Mouse (Mus musculus) lung, adult 18-20 months (tissue): ENCODE measurements around the gene Gm17455.
A peak's percentile ranks its signal among the peaks of the same experiment; 100 is the strongest.

ENCODE experiments used
- DNase-seq, 2 experiments: peaks; one replicate each; pipeline ENCODE4 v3.0.0; 2022; ENCODE audit warnings: mixed read lengths in 2 of 2

The Gm17455 gene

GRCm38 (mm10) chr10:60399449-60399848 is at the start of gene Gm17455:
TSS of gene Gm17455 (plus strand) at chr10:60399726.
- no peak for DNase-seq

GRCm38 (mm10) chr10:60350077-60350804 is 49.3 kb upstream of the Gm17455 start:
- DNase-seq = no peak

GRCm38 (mm10) chr10:60350805-60351167 is 48.7 kb upstream of the Gm17455 start:
- DNase-seq = peak; percentile 95

- DNase-seq = peak in 1 of 2 experiments; percentile 60
Observed at GRCm38 (mm10) chr10:60351248-60351647, 48.3 kb upstream of the Gm17455 start.

- peak; percentile 88 to 91 for DNase-seq
Observed at GRCm38 (mm10) chr10:60351761-60352455, 47.6 kb upstream of the Gm17455 start.

- DNase-seq = no peak
Observed at GRCm38 (mm10) chr10:60353241-60354002, 46.1 kb upstream of the Gm17455 start.

GRCm38 (mm10) chr10:60354003-60354325 is 45.6 kb upstream of the Gm17455 start:
- no peak for DNase-seq

- DNase-seq = peak in 1 of 2 experiments; percentile 15
Observed at GRCm38 (mm10) chr10:60354881-60355677, 44.4 kb upstream of the Gm17455 start.

- no peak for DNase-seq
Observed at GRCm38 (mm10) chr10:60357441-60357840, 42.1 kb upstream of the Gm17455 start.

GRCm38 (mm10) chr10:60357901-60358300 is 41.6 kb upstream of the Gm17455 start:
- no peak for DNase-seq

- DNase-seq = no peak
Observed at GRCm38 (mm10) chr10:60358776-60359175, 40.8 kb upstream of the Gm17455 start.

- no peak for DNase-seq
Observed at GRCm38 (mm10) chr10:60361615-60362309, 37.8 kb upstream of the Gm17455 start.

GRCm38 (mm10) chr10:60362310-60362628 is 37.3 kb upstream of the Gm17455 start:
- DNase-seq = no peak

- DNase-seq = no peak
Observed at GRCm38 (mm10) chr10:60363426-60363825, 36.1 kb upstream of the Gm17455 start.

- DNase-seq = peak in 1 of 2 experiments; percentile 12
Observed at GRCm38 (mm10) chr10:60367145-60367544, 32.4 kb upstream of the Gm17455 start.

- DNase-seq = no peak
Observed at GRCm38 (mm10) chr10:60367904-60368303, 31.6 kb upstream of the Gm17455 start.

GRCm38 (mm10) chr10:60369405-60369804 is 30.1 kb upstream of the Gm17455 start:
- DNase-seq = no peak

- no peak for DNase-seq
Observed at GRCm38 (mm10) chr10:60370098-60370497, 29.4 kb upstream of the Gm17455 start.

- DNase-seq = no peak
Observed at GRCm38 (mm10) chr10:60370601-60371061, 28.9 kb upstream of the Gm17455 start.

GRCm38 (mm10) chr10:60371596-60372386 is 27.7 kb upstream of the Gm17455 start:
- peak; percentile 26 to 34 for DNase-seq

- DNase-seq = no peak
Observed at GRCm38 (mm10) chr10:60373543-60373936, 26.0 kb upstream of the Gm17455 start.
